Mouse (Mus musculus): ENCODE measurements around the gene Acer1.
A peak's percentile ranks its signal among the peaks of the same experiment; 100 is the strongest.

The Acer1 gene

GRCm38 (mm10) chr17:56969321-56969720 is 12.6 kb downstream of the Acer1 start:
- H3K4me1 ChIP-seq (replicated peaks; ENCODE audit: low read depth, low read length): peaks cover 9% of the 10 kb centered on the region
- TF ChIP-seq POU5F1 (IDR thresholded peaks at IDR 0.05; ENCODE audit: borderline replicate concordance, low read length): no peak
- TF ChIP-seq CTCF (conservative IDR thresholded peaks at IDR 0.05; ENCODE audit: low read length): no peak
- no peak for TF ChIP-seq NANOG (IDR thresholded peaks at IDR 0.05; ENCODE audit: borderline replicate concordance, low read length)
- H3K9me3 ChIP-seq (ENCODE audit: low read length): no peaks in the 10 kb centered on the region
- no peak overlapping the region for H3K4me3 ChIP-seq (replicated peaks; ENCODE audit: low read length)
- peaks cover 9% of the 10 kb centered on the region; the same call in 1 of the 2 replicates for H3K27me3 ChIP-seq (ENCODE audit: insufficient read depth, low read length)
- no peaks in the 10 kb centered on the region for H3K36me3 ChIP-seq (ENCODE audit: insufficient read depth, low read length)

- Histone ChIP-seq H3K36me3 (ENCODE audit: insufficient read depth, low read length) (no peaks in the 10 kb centered on the region), H3K9me3 (ENCODE audit: low read length) (no peaks in the 10 kb centered on the region), H3K4me1 (replicated peaks; ENCODE audit: low read depth, low read length) (peaks cover 44% of the 10 kb centered on the region), H3K27me3 (ENCODE audit: insufficient read depth, low read length) (0 out of 2 replicates have a peak, but pooled peaks cover 3% of the 10 kb centered on the region), H3K4me3 (replicated peaks; ENCODE audit: low read length) (no peak overlapping the region)
- no peak for TF ChIP-seq POU5F1 (IDR thresholded peaks at IDR 0.05; ENCODE audit: borderline replicate concordance, low read length)
- TF ChIP-seq CTCF (conservative IDR thresholded peaks at IDR 0.05; ENCODE audit: low read length): no peak
- TF ChIP-seq NANOG (IDR thresholded peaks at IDR 0.05; ENCODE audit: borderline replicate concordance, low read length): no peak
These were observed 18.3 kb downstream of the Acer1 start for GRCm38 (mm10) chr17:56963646-56964045.

- H3K4me1 ChIP-seq (replicated peaks; ENCODE audit: low read depth, low read length): peaks cover 52% of the 10 kb centered on the region
- H3K9me3 ChIP-seq (ENCODE audit: low read length): no peaks in the 10 kb centered on the region
- no peaks in the 10 kb centered on the region for H3K36me3 ChIP-seq (ENCODE audit: insufficient read depth, low read length)
- TF ChIP-seq NANOG (IDR thresholded peaks at IDR 0.05; ENCODE audit: borderline replicate concordance, low read length) (no peak), POU5F1 (IDR thresholded peaks at IDR 0.05; ENCODE audit: borderline replicate concordance, low read length) (no peak), CTCF (conservative IDR thresholded peaks at IDR 0.05; ENCODE audit: low read length) (no peak)
- H3K4me3 ChIP-seq (replicated peaks; ENCODE audit: low read length): 0 out of 2 replicates have a peak overlapping the region, but pooled peaks have one; percentile 13
- 0 out of 2 replicates have a peak, but pooled peaks cover 3% of the 10 kb centered on the region for H3K27me3 ChIP-seq (ENCODE audit: insufficient read depth, low read length)
These were observed 19.1 kb downstream of the Acer1 start for GRCm38 (mm10) chr17:56962642-56963405.

DNA sequence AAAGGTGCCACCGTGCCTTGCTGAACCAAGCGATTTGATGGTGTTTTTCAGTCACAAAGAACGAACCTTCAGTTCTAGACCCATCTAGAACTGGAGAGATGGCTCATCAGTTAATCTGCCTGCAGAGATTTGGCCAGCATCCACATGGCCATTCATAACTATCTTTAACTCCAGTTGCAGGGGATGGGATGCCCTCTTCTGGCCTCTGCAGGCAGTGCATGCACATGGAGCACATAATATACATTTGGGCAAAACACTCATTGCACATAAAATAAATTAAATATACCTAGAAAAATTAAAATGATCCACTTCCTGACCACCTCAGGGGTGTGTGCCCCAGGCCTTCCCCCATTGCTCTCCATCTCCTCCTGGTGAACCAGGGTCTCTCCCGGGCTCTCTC is 20.0 kb downstream of the Acer1 start:
- Histone ChIP-seq H3K36me3 (ENCODE audit: insufficient read depth, low read length) (no peaks in the 10 kb centered on the region), H3K4me3 (replicated peaks; ENCODE audit: low read length) (no peak overlapping the region)
- TF ChIP-seq POU5F1 (IDR thresholded peaks at IDR 0.05; ENCODE audit: borderline replicate concordance, low read length) (no peak), CTCF (conservative IDR thresholded peaks at IDR 0.05; ENCODE audit: low read length) (peak; percentile 63)

DNA sequence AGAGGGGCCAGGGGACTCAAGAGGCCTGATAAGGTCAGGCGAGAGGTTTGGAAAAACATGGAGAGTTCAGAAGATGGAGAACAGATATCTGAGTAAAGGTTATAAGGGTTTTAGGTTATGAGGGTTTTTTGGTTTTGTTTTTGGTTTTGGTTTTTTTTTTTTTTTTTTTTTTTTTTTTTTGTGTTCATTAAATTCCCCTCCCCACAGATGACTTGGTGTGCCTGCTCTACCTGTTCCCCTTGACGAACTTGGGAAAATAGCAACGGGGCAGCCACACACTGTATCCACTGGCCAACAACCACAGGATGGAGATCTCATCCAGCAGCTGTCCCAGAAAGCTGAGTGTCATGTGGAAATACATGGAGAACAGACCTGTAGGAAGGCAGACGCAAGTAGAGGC is 23.3 kb downstream of the Acer1 start:
- no peak for TF ChIP-seq POU5F1 (IDR thresholded peaks at IDR 0.05; ENCODE audit: borderline replicate concordance, low read length)
- TF ChIP-seq NANOG (IDR thresholded peaks at IDR 0.05; ENCODE audit: borderline replicate concordance, low read length): no peak
- TF ChIP-seq CTCF (conservative IDR thresholded peaks at IDR 0.05; ENCODE audit: low read length): no peak
- Histone ChIP-seq H3K4me1 (replicated peaks; ENCODE audit: low read depth, low read length) (peaks cover 60% of the 10 kb centered on the region), H3K27me3 (ENCODE audit: insufficient read depth, low read length) (peaks cover 6% of the 10 kb centered on the region; the same call in 1 of the 2 replicates), H3K4me3 (replicated peaks; ENCODE audit: low read length) (peak overlapping the region; percentile 55), H3K9me3 (ENCODE audit: low read length) (no peaks in the 10 kb centered on the region), H3K36me3 (ENCODE audit: insufficient read depth, low read length) (no peaks in the 10 kb centered on the region)

More for the DNA sequence above, 20.0 kb downstream of the Acer1 start:
- Histone ChIP-seq H3K9me3 (ENCODE audit: low read length) (no peaks in the 10 kb centered on the region), H3K4me1 (replicated peaks; ENCODE audit: low read depth, low read length) (peaks cover 58% of the 10 kb centered on the region), H3K27me3 (ENCODE audit: insufficient read depth, low read length) (0 out of 2 replicates have a peak, but pooled peaks cover 3% of the 10 kb centered on the region)

DNA sequence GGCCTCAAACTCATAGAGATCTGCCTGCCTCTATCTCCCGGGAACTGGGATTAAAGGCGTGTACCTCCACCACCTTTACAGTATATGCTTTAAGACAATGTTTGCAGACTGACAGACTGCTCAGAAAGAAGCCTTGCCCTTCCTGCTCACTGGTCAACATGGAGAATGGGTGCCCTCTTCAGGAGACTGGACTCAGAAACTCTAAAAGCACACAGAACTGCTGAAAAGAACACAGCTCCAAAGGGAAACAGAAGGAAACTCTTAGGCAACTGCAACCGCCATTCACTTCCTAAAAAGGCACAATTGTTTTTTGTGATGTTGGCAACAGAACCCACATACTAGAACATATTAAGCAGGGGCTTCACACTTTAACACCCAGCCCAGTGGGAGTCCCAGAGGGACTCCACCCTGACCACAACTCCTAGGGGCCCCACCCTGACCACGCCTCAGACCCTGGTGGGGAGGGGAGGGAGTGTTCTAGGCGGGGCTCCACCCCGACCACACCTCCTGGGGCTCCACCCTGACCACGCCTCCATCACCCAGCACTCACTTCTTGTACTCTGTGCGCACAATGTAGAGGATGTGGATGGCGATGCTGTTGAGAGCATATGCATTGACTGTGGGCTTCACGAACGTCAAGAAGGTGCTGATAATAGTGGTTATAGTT is 24.0 kb downstream of the Acer1 start:
- no peak for TF ChIP-seq CTCF (conservative IDR thresholded peaks at IDR 0.05; ENCODE audit: low read length)
- no peak for TF ChIP-seq NANOG (IDR thresholded peaks at IDR 0.05; ENCODE audit: borderline replicate concordance, low read length)
- no peak for TF ChIP-seq POU5F1 (IDR thresholded peaks at IDR 0.05; ENCODE audit: borderline replicate concordance, low read length)
- Histone ChIP-seq H3K9me3 (ENCODE audit: low read length) (no peaks in the 10 kb centered on the region), H3K4me1 (replicated peaks; ENCODE audit: low read depth, low read length) (peaks cover 60% of the 10 kb centered on the region), H3K27me3 (ENCODE audit: insufficient read depth, low read length) (peaks cover 6% of the 10 kb centered on the region; the same call in 1 of the 2 replicates), H3K36me3 (ENCODE audit: insufficient read depth, low read length) (no peaks in the 10 kb centered on the region), H3K4me3 (replicated peaks; ENCODE audit: low read length) (peak overlapping the region; percentile 55)

- TF ChIP-seq NANOG (IDR thresholded peaks at IDR 0.05; ENCODE audit: borderline replicate concordance, low read length) (no peak), POU5F1 (IDR thresholded peaks at IDR 0.05; ENCODE audit: borderline replicate concordance, low read length) (no peak), CTCF (conservative IDR thresholded peaks at IDR 0.05; ENCODE audit: low read length) (no peak)
These were observed 27.1 kb downstream of the Acer1 start for GRCm38 (mm10) chr17:56954871-56955270.

DNA sequence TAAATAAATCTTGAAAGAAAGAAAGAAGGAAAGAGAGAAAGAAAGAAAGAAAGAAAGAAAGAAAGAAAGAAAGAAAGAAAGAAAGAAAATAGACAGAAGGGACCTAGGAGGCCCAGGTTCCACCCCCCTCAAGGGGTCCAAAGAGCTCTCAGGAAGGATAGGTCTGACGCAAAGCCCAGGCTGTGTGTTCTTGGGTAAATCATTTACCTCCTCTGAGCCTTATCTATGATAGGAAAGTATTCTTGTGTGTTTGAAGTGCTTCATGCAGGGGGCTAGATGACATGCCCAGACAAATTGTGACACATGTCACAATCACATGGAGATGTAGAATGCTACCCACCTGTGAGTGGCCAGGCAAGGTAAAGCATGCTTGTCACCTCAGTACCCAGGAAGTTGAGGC is 29.3 kb downstream of the Acer1 start:
- no peaks in the 10 kb centered on the region for H3K36me3 ChIP-seq (ENCODE audit: insufficient read depth, low read length)
- H3K9me3 ChIP-seq (ENCODE audit: low read length): no peaks in the 10 kb centered on the region
- H3K4me1 ChIP-seq (replicated peaks; ENCODE audit: low read depth, low read length): peaks cover 25% of the 10 kb centered on the region
- no peak overlapping the region for H3K4me3 ChIP-seq (replicated peaks; ENCODE audit: low read length)
- TF ChIP-seq CTCF (conservative IDR thresholded peaks at IDR 0.05; ENCODE audit: low read length) (no peak), NANOG (IDR thresholded peaks at IDR 0.05; ENCODE audit: borderline replicate concordance, low read length) (no peak), POU5F1 (IDR thresholded peaks at IDR 0.05; ENCODE audit: borderline replicate concordance, low read length) (no peak)
- H3K27me3 ChIP-seq (ENCODE audit: insufficient read depth, low read length): peaks cover 12% of the 10 kb centered on the region; the same call in 1 of the 2 replicates

More at GRCm38 (mm10) chr17:56954871-56955270, 27.1 kb downstream of the Acer1 start:
- Histone ChIP-seq H3K9me3 (ENCODE audit: low read length) (no peaks in the 10 kb centered on the region), H3K4me1 (replicated peaks; ENCODE audit: low read depth, low read length) (peaks cover 44% of the 10 kb centered on the region), H3K36me3 (ENCODE audit: insufficient read depth, low read length) (no peaks in the 10 kb centered on the region), H3K27me3 (ENCODE audit: insufficient read depth, low read length) (peaks cover 9% of the 10 kb centered on the region; the same call in 1 of the 2 replicates), H3K4me3 (replicated peaks; ENCODE audit: low read length) (no peak overlapping the region)

Measured in E14TG2a.4 (cell line).